Mouse (Mus musculus): ENCODE data around the gene C1d.
"Not testable (repeated sequence)": the region's sequence is repeated elsewhere in the genome, so short reads cannot be mapped to it uniquely, and the experiment has no call there.

The C1d gene

GRCm38 (mm10) chr11:17257443-17257842 is at the start of gene C1d:
C1d (plus strand) TSS chr11:17257579.
- DNase-seq (ENCODE audit: low read depth), result peak; percentile 95

- DNase-seq (ENCODE audit: low read depth), result peak; percentile 99
Measured at GRCm38 (mm10) chr11:17211258-17212140, 45.9 kb upstream of the C1d start, which contains the start of gene Pno1. Pno1 (minus strand) TSS chr11:17211568.

- peak; percentile 71 for DNase-seq (ENCODE audit: low read depth)
Measured at GRCm38 (mm10) chr11:17212141-17212495, 45.3 kb upstream of the C1d start.

- DNase-seq (ENCODE audit: low read depth), result peak; percentile 45
Measured at GRCm38 (mm10) chr11:17212903-17213509, 44.4 kb upstream of the C1d start.

- no peak for DNase-seq (ENCODE audit: low read depth)
Measured at GRCm38 (mm10) chr11:17215475-17215874, 41.9 kb upstream of the C1d start.

GRCm38 (mm10) chr11:17221126-17221525 is 36.3 kb upstream of the C1d start:
- DNase-seq (ENCODE audit: low read depth), result no peak

- no peak for DNase-seq (ENCODE audit: low read depth)
Measured at GRCm38 (mm10) chr11:17232792-17233191, 24.6 kb upstream of the C1d start.

GRCm38 (mm10) chr11:17236449-17237037 is 20.8 kb upstream of the C1d start:
- peak; percentile 49 for DNase-seq (ENCODE audit: low read depth)

GRCm38 (mm10) chr11:17238598-17238997 is 18.8 kb upstream of the C1d start:
- DNase-seq (ENCODE audit: low read depth), result not testable (repeated sequence)

- DNase-seq (ENCODE audit: low read depth), result no peak
Measured at GRCm38 (mm10) chr11:17248715-17249114, 8.7 kb upstream of the C1d start.

- no peak for DNase-seq (ENCODE audit: low read depth)
Measured at GRCm38 (mm10) chr11:17256813-17257365, 490 bp upstream of the C1d start.

- DNase-seq (ENCODE audit: low read depth), result peak; percentile 74
Measured at GRCm38 (mm10) chr11:17257861-17258260, 482 bp downstream of the C1d start.

GRCm38 (mm10) chr11:17267176-17267575 is 9.8 kb downstream of the C1d start:
- DNase-seq (ENCODE audit: low read depth), result peak; percentile 28

- DNase-seq (ENCODE audit: low read depth), result no peak
Measured at GRCm38 (mm10) chr11:17268801-17269200, 11.4 kb downstream of the C1d start.

GRCm38 (mm10) chr11:17279959-17280358 is 22.6 kb downstream of the C1d start:
- peak; percentile 80 for DNase-seq (ENCODE audit: low read depth)

GRCm38 (mm10) chr11:17284055-17284454 is 26.7 kb downstream of the C1d start:
- peak; percentile 61 for DNase-seq (ENCODE audit: low read depth)

- no peak for DNase-seq (ENCODE audit: low read depth)
Measured at GRCm38 (mm10) chr11:17288884-17289283, 31.5 kb downstream of the C1d start.

GRCm38 (mm10) chr11:17306007-17306891 is 48.9 kb downstream of the C1d start:
- no peak for DNase-seq (ENCODE audit: low read depth)

- DNase-seq (ENCODE audit: low read depth), result no peak
Measured at GRCm38 (mm10) chr11:17307457-17307856, 50.1 kb downstream of the C1d start.
